Mouse (Mus musculus) E14TG2a.4 (cell line): ENCODE measurements around the gene Rpgr.

ENCODE experiments used
- CTCF ChIP-seq: conservative IDR thresholded peaks from 2 replicates; pipeline ENCODE4 v1.5.1; 2014; ENCODE audit warnings: low read length
- NANOG ChIP-seq: IDR thresholded peaks from 2 replicates; pipeline ENCODE4 v1.6.1; 2014; ENCODE audit warnings: borderline replicate concordance, low read length, mixed read lengths
- POU5F1 ChIP-seq: IDR thresholded peaks from 2 replicates; pipeline ENCODE4 v1.6.1; 2014; ENCODE audit warnings: low read length, borderline replicate concordance

DNA sequence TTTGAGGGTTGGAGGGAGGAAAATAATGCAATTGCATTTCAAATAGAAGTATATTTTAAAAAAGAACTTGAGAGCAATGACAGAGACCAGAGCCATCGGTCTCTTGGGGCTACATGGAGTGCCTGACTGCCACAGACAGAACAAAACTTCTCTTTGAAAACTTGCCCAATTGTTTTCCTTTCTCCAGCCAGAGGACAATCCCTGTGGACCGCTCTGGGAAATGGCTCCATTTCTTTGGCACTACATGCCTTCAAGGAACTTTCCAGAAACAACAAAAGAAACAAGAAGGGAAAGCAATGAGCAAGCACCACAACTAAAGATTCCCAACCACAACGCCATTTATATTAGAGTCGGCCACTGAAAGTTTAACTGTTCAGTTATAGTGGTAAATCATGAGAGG lies 154.5 kb downstream of the Rpgr start:
- TF ChIP-seq CTCF = no peak
- no peak for TF ChIP-seq NANOG
- TF ChIP-seq POU5F1 = no peak
